Mouse (Mus musculus) G1E (cell line): ENCODE results near the gene BC005537.

ENCODE experiments used
- CTCF ChIP-seq: IDR thresholded peaks from 2 replicates; pipeline ENCODE4 v1.5.1; 2012; ENCODE audit warnings: low read depth, low read length, inconsistent platforms, mixed read lengths
- GATA1 ChIP-seq: IDR thresholded peaks from 2 replicates; pipeline ENCODE4 v1.6.1; 2012; ENCODE audit warnings: borderline replicate concordance, low read length, inconsistent platforms, mixed read lengths
- POLR2AphosphoS5 ChIP-seq: IDR thresholded peaks from 2 replicates; pipeline ENCODE4 v1.6.1; 2012; ENCODE audit warnings: low read depth, low read length, inconsistent platforms; ENCODE audit not compliant: insufficient replicate concordance

DNA sequence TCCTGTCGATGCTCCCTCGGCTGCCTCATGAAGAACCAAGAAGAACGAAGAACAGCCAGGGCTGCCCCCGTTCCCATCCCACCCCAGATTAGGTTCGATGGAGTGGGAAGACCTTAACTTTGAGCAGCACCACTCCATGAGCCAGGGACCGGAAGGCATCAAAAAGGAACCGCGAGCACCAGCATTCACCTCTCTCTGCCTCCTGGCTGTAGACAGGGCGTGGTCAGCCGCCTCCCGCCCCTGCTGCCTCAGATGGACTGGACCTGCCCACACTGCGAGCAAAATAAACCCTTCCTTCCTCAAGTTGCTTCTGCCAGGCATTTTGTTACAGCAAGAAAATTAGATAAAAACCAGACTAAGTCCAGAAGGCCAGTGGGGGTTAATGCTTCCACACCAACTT is 59.6 kb downstream of the BC005537 start:
- TF ChIP-seq POLR2AphosphoS5 (no peak), CTCF (no peak), GATA1 (no peak)
